ENCODE assay signal across 19 mouse cellular contexts in the genomic region with DNA sequence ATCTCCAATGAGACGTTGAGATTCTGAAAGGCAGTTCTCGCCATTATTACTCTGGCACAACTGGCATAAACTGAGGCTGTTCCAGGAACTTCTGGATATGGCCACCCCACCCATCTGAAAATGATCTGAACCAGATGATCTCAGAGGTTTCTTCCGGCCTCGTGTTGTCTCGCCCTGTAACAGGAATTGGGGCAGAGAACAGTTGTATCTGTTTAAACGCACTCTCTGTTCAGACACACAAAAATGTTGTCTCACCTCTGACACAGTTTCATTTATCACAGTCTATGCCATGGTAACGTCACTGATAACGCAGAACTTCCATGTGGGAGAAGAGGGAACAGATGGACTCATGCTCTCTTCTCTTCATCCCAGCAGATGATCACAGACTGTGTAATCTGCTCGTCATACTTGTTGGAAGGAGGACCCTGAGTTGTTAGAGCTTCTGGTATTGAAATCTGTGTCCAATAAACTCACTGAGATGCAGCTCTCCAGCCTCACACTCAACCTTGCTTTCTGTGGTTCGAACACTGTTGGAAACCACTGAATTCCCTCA.
DNase-seq lines count a peak whose midpoint lies in the region; ATAC-seq and TF ChIP-seq lines count a peak whose summit lies in the region.
"Had no signal": no experiment of that assay in that cellular context is flagged by ENCODE, and none has a peak within 500 bp of the region (broad histone marks: within the 10 kb centered on the region; RNA-seq: fewer than 3 reads in every experiment).

No protein-coding gene starts in this region.

- H3K4me3 ChIP-seq in heart, embryonic 10.5 days, result no peak overlapping the region
- no peak overlapping the region for H3K4me3 ChIP-seq in kidney, adult 2 months (ENCODE audit: insufficient read depth, low read depth, low read length)
- H3K4me3 ChIP-seq: embryonic facial prominence, embryonic 15.5 days; hindbrain, embryonic 10.5 days; intestine, embryonic 15.5 days; neural tube, embryonic 15.5 days had no signal

- peak; percentile 6 for ATAC-seq in inflammation-experienced regulatory T-cells, adult 6 months
- ATAC-seq: forebrain, embryonic 16.5 days; intestine, embryonic 15.5 days had no signal

- TF ChIP-seq CTCF in kidney, adult 2 months (conservative IDR thresholded peaks at IDR 0.05; ENCODE audit: insufficient read depth, insufficient read length, low read depth, low read length), result no peak

- no peaks in the 10 kb centered on the region for H3K27me3 ChIP-seq in heart, embryonic 10.5 days (ENCODE audit: insufficient read depth, poor library complexity, severe bottlenecking)
- H3K27me3 ChIP-seq in kidney, adult 2 months (replicated peaks; ENCODE audit: control insufficient read depth, insufficient read depth, low read length), result no peaks in the 10 kb centered on the region
- H3K27me3 ChIP-seq: embryonic facial prominence, embryonic 15.5 days; intestine, embryonic 15.5 days; neural tube, embryonic 15.5 days had no signal

- no peaks in the 10 kb centered on the region for H3K36me3 ChIP-seq in heart, embryonic 10.5 days
- no peaks in the 10 kb centered on the region for H3K36me3 ChIP-seq in kidney, adult 2 months (ENCODE audit: control insufficient read depth, insufficient read depth, low read length)
- H3K36me3 ChIP-seq: embryonic facial prominence, embryonic 15.5 days; hindbrain, embryonic 10.5 days; intestine, embryonic 15.5 days; neural tube, embryonic 15.5 days had no signal

- H3K4me1 ChIP-seq in heart, embryonic 10.5 days, result peaks cover 24% of the 10 kb centered on the region
- H3K4me1 ChIP-seq in kidney, adult 2 months (ENCODE audit: control insufficient read depth, insufficient read depth, low read length), result no peaks in the 10 kb centered on the region
- H3K4me1 ChIP-seq: hindbrain, embryonic 10.5 days had no signal

- 65% methylated on average over 10 of the region's 10 CpGs for WGBS in heart, embryonic 10.5 days
- WGBS in kidney, adult 2 months, result 68% methylated on average over 10 of the region's 10 CpGs

- H3K9me3 ChIP-seq in heart, embryonic 10.5 days, result no peaks in the 10 kb centered on the region
- H3K9me3 ChIP-seq: embryonic facial prominence, embryonic 15.5 days; hindbrain, embryonic 10.5 days; intestine, embryonic 15.5 days; neural tube, embryonic 15.5 days had no signal

- no peak overlapping the region for H3K27ac ChIP-seq in heart, embryonic 10.5 days
- no peak overlapping the region for H3K27ac ChIP-seq in kidney, adult 2 months (ENCODE audit: insufficient read depth, low read depth, low read length)
- H3K27ac ChIP-seq: embryonic facial prominence, embryonic 15.5 days; hindbrain, embryonic 10.5 days; intestine, embryonic 15.5 days; neural tube, embryonic 15.5 days had no signal

- peak; percentile 32 to 37 for DNase-seq in heart, adult 18-20 months
- no peak for DNase-seq in heart, embryonic 10.5 days (ENCODE audit: low spot score)
- DNase-seq in lung, postnatal 25 days (ENCODE audit: low spot score), result peak; percentile 65
- no peak for DNase-seq in lung, postnatal 4 days
- DNase-seq in CD4-positive, CD25-positive, alpha-beta regulatory T cell, adult 2 months (ENCODE audit: low read depth, low spot score), result peak; percentile 49
- no peak for DNase-seq in kidney, adult 2 months
- DNase-seq in cerebellum, adult 9-11 months, result no peak
- DNase-seq: adrenal gland, adult 8-10 months; B cell, adult 2 months; cerebellum, adult 8-10 months; kidney, postnatal 10 days; retina, postnatal 1 day; spleen, adult 18-20 months had no signal

- no peak for TF ChIP-seq POLR2A in kidney, adult 2 months (IDR thresholded peaks at IDR 0.05; ENCODE audit: low read depth, low read length)

Comparison
In these comparisons a context has a peak if more than half of its experiments do, and no peak if none do; other contexts are left out.
1. DNase-seq: peak in heart, adult 18-20 months (2 of 2), lung, postnatal 25 days (single experiment) and CD4-positive, CD25-positive, alpha-beta regulatory T cell, adult 2 months (single experiment); none in heart, embryonic 10.5 days (single experiment), lung, postnatal 4 days (0 of 2), kidney, adult 2 months (single experiment) and cerebellum, adult 9-11 months (single experiment).